Mouse (Mus musculus) thymus, adult 2 months (tissue): ENCODE measurements around the gene Tectb. TPM values are rescaled to one million over a fixed set of nuclear protein-coding genes. Genes with fewer than 3 reads are reported as not detected.

Source experiments
- DNase-seq: peaks from one replicate; pipeline ENCODE4 v3.0.0; 2021
- H3K27ac ChIP-seq: fragments of 200-500 bp; 2 replicates; pipeline ENCODE4 v1.5.1; 2012; ENCODE audit warnings: low read length, control low read depth; ENCODE audit not compliant: control insufficient read depth, insufficient read depth
- H3K27me3 ChIP-seq: fragments of 200-500 bp; 2 replicates; pipeline ENCODE4 v1.6.1; 2012; ENCODE audit warnings: mild to moderate bottlenecking, low read length, moderate library complexity, mixed read lengths; ENCODE audit not compliant: control insufficient read depth, insufficient read depth
- H3K36me3 ChIP-seq: fragments of 200-500 bp; 2 replicates; pipeline ENCODE4 v1.6.1; 2012; ENCODE audit warnings: mild to moderate bottlenecking, low read length, moderate library complexity; ENCODE audit not compliant: control insufficient read depth, insufficient read depth
- H3K4me1 ChIP-seq: fragments of 200-500 bp; replicated peaks from 2 replicates; pipeline ENCODE4 v1.6.1; 2012; ENCODE audit warnings: low read length; ENCODE audit not compliant: control insufficient read depth, insufficient read depth
- H3K4me3 ChIP-seq: fragments of 200-500 bp; 2 replicates; pipeline ENCODE4 v1.5.1; 2012; ENCODE audit warnings: mild to moderate bottlenecking, low read length, control low read depth, moderate library complexity; ENCODE audit not compliant: control insufficient read depth, insufficient read depth
- CTCF ChIP-seq: fragments of 200-500 bp; IDR thresholded peaks from 2 replicates; pipeline ENCODE4 v1.5.1; 2012; ENCODE audit warnings: mild to moderate bottlenecking, control low read depth, low read length, moderate library complexity, borderline replicate concordance; ENCODE audit not compliant: control insufficient read depth, poor library complexity, insufficient read depth; ENCODE audit errors: extremely low read depth
- POLR2A ChIP-seq: fragments of 200-500 bp; IDR thresholded peaks from 2 replicates; pipeline ENCODE4 v1.6.1; 2012; ENCODE audit warnings: mild to moderate bottlenecking, low read length, control low read depth, moderate library complexity; ENCODE audit not compliant: control insufficient read depth, poor library complexity, insufficient read depth; ENCODE audit errors: extremely low read depth
- WGBS: fragments of 180-500 bp; shearing (Covaris S2); methylation state at CpG from one replicate; pipeline ENCODE4 v1.1.7; 2018; 5-methylcytosine and 5-hydroxymethylcytosine counted together
- polyA plus RNA-seq: library from polyadenylated mRNA; depleted of rRNA; stranded (reverse); fragments of >200 nt; gene quantifications from 2 replicates; pipeline ENCODE4 v1.2.3, GENCODE M21; 2012; rRNA removed

Gene Tectb
- 0.12 and 0.15 TPM in 2 replicates for polyA plus RNA-seq

DNA sequence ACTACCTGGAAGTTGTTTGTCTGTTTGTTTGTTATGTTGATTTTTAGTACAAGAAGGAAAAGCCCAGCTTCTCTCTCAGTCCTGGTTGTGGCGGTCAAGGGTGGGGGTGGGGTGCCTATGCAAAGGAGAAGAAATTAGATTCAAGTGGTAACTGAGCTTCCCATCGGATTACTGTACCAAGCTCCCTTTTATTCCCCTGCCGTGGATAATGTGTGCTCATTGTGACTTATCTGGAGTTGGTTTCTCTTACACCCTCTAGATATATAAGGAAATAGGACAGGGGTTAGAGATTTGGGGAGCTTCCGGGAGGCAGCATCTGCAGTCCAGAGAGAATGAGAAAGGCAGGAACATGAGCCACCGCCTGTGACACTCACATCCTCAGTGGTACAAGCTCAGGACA lies at the start of gene Tectb:
Tectb (plus strand) TSS at position 301 of the 400 bp plus-strand sequence.
- TF ChIP-seq CTCF (no peak), POLR2A (no peak)
- Histone ChIP-seq H3K36me3 (no peaks in the 10 kb centered on the region), H3K27me3 (no peaks in the 10 kb centered on the region), H3K4me3 (no peak within 1 kb of the TSS), H3K27ac (no peak within 1 kb of the TSS), H3K4me1 (no peaks in the 10 kb centered on the region)
- 89% methylated on average over 5 of the region's 5 CpGs for WGBS
- no peak for DNase-seq

DNA sequence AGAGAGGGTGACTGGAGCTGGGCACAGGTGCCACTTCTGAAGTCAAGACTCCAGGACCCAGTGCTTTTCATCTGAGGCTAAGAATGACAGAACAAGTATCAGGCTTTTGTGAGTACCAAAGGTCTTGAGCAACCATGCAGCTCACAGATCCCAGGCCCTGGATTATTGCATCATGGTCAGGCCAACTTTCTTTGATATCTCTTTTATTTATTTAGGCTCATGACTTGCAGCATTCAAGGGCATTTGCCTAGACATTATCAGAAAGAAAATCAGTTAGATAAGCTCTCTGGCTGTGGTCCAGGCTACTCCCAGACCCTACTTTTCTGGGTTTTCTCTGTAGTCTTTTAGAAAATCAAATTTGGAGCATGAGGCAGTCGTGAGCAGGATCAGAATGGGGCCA lies 48.8 kb upstream of the Tectb start:
- no peak overlapping the region for H3K4me3 ChIP-seq
- no peak for TF ChIP-seq POLR2A
- TF ChIP-seq CTCF: no peak
- DNase-seq: no peak
- no peaks in the 10 kb centered on the region for H3K27me3 ChIP-seq
- WGBS: 43% methylated on average over 1 of the region's 1 CpGs
- H3K27ac ChIP-seq: no peak overlapping the region
- H3K36me3 ChIP-seq: no peaks in the 10 kb centered on the region
- H3K4me1 ChIP-seq: no peaks in the 10 kb centered on the region

DNA sequence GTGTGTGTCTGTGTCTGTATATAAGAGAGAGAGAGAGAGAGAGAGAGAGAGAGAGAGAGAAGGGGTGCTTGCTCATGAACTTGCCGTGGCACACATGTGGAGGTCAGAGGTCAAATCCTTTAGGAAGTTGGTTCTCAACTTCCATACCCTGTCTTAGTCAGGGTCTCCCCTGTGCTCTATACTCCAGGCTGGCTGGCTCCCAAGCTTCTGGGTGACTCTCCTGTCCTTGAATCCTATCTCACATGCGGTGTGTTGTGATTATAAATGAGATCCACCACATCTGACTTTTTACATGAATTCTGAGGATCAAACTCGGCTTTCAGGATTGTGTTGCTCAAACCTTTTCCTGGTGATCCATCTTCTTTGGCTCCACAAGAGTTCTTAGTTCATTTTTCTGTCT lies 48.1 kb upstream of the Tectb start:
- WGBS: 93% methylated on average over 3 of the region's 3 CpGs

DNA sequence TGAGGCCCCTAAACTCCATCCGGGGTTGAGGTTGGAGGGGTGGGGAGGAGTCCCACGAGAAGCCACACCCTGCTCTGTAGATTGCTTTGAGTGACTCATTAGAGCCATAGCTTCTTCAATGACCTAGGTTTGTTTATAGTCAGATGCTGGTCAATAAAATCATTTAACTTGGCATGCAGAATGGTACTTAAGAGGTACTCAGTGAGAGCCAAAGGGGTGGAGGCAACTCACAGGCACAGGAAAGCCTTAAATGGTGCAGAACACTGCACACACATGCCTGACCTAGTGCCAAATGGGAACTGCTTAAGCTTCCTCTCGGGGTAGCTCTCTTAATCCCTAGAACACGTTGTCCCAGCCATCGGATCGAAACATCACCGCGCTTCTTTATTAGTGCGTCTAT lies 46.0 kb upstream of the Tectb start:
- Histone ChIP-seq H3K27ac (no peak overlapping the region), H3K36me3 (no peaks in the 10 kb centered on the region), H3K27me3 (no peaks in the 10 kb centered on the region), H3K4me3 (no peak overlapping the region), H3K4me1 (no peaks in the 10 kb centered on the region)
- 73% methylated on average over 9 of the region's 9 CpGs for WGBS
- TF ChIP-seq POLR2A: no peak
- no peak for DNase-seq

More for the DNA sequence above, 48.1 kb upstream of the Tectb start:
- Histone ChIP-seq H3K36me3 (no peaks in the 10 kb centered on the region), H3K4me3 (no peak overlapping the region), H3K4me1 (no peaks in the 10 kb centered on the region), H3K27ac (no peak overlapping the region), H3K27me3 (no peaks in the 10 kb centered on the region)
- no peak for DNase-seq
- TF ChIP-seq CTCF (no peak), POLR2A (no peak)

DNA sequence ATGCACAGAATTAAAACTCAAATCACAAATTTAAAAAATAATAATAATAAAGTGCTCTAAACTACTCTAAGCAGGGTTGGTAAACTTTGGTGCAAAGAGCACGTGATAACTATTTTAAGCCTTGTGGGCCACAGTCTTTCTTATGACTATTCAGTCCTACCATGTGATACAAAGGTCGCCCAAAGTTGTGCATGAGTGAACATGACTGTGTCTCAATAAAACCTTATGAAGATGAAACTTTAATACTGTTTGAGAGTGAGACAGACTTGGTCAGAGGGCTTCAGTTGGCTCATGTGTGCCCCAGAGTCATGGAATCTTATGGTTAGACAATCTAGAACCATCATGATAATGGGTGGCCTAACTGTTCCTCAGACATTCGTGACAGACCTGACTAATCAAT lies 44.6 kb upstream of the Tectb start:
- no peak overlapping the region for H3K27ac ChIP-seq
- H3K4me1 ChIP-seq: no peaks in the 10 kb centered on the region
- no peaks in the 10 kb centered on the region for H3K36me3 ChIP-seq

DNA sequence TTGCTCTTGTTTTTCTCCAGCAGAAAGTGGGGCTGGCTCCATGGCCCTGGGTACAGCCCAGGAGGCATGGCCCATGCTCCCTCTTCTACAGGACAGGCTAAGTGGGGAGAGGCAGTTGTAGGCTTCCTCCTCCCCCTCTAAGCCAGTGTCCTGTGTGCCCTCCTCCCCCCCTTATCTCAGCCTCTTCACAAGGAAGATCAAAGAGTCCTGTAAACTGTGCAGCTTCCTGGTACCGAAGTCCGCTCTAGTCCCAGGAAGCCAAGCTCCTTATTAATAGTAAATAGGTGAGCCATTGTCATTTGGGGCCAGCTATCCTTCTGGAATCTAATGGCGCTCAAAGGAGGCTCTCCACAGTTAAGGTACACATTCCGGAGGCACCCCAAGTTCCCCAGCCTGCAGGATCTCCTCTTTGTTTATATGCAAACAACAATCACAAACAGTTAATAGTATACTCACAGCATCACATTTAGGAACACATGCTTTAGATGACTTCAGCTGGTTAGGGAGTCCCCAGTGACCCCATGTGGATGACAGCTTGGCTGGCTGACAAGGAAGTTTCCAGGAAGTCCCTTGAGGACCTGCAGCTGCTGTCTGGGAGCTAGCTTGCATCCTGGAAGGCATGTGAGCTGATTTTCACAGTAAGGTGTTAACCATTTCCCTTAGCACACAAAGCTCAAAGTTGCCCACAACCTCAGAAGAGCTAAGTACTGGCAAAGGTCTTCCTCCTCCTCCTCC lies 43.7 kb upstream of the Tectb start:
- no peaks in the 10 kb centered on the region for H3K36me3 ChIP-seq
- TF ChIP-seq POLR2A (no peak), CTCF (no peak)
- WGBS: 65% methylated on average over 4 of the region's 4 CpGs
- H3K4me3 ChIP-seq: no peak overlapping the region
- no peaks in the 10 kb centered on the region for H3K27me3 ChIP-seq
- no peak for DNase-seq
- H3K4me1 ChIP-seq: no peaks in the 10 kb centered on the region
- H3K27ac ChIP-seq: no peak overlapping the region

More for the DNA sequence above, 44.6 kb upstream of the Tectb start:
- DNase-seq: no peak
- no peak for TF ChIP-seq POLR2A
- no peak for TF ChIP-seq CTCF
- H3K4me3 ChIP-seq: no peak overlapping the region
- 89% methylated on average over 3 of the region's 3 CpGs for WGBS
- H3K27me3 ChIP-seq: no peaks in the 10 kb centered on the region

DNA sequence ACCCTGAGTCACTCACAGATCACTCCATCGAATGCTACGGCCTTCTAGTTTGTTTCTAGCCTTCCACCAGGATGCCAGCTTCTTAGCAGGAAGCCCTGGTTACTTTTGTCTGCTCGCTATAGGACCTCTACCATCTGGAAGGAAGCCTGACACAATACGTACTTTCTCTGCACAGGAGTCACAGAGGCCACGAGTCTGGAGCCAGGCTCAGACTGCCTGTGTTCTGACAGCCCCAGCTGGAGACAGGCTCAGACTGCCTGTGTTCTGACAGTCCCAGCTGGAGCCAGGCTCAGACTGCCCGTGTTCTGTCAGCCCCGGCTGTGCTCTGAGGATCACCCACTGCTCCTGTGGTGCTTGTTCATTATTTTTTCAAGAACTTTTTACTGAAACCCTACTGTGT lies 42.6 kb upstream of the Tectb start:
- Histone ChIP-seq H3K36me3 (no peaks in the 10 kb centered on the region), H3K4me1 (no peaks in the 10 kb centered on the region), H3K4me3 (no peak overlapping the region), H3K27me3 (no peaks in the 10 kb centered on the region), H3K27ac (no peak overlapping the region)
- WGBS: 50% methylated on average over 7 of the region's 7 CpGs
- TF ChIP-seq POLR2A: no peak
- TF ChIP-seq CTCF: no peak
- no peak for DNase-seq
